Mouse (Mus musculus) cerebellum, adult 18-20 months (tissue): Measurements from ENCODE around the gene Itpr1.
A peak's percentile ranks its signal among the peaks of the same experiment; 100 is the strongest.

ENCODE experiments used
- DNase-seq, 2 experiments: peaks; one replicate each; pipeline ENCODE4 v3.0.0; 2021

Gene Itpr1

GRCm38 (mm10) chr6:108244571-108244970, 31.7 kb downstream of the Itpr1 start:
- no peak for DNase-seq

GRCm38 (mm10) chr6:108246369-108247085, 33.6 kb downstream of the Itpr1 start:
- no peak for DNase-seq

GRCm38 (mm10) chr6:108247211-108247610, 34.3 kb downstream of the Itpr1 start:
- no peak for DNase-seq

GRCm38 (mm10) chr6:108248519-108248918, 35.6 kb downstream of the Itpr1 start:
- no peak for DNase-seq

GRCm38 (mm10) chr6:108249031-108249917, 36.4 kb downstream of the Itpr1 start:
- no peak for DNase-seq

GRCm38 (mm10) chr6:108249918-108250225, 37.0 kb downstream of the Itpr1 start:
- no peak for DNase-seq

- DNase-seq: no peak
Observed at GRCm38 (mm10) chr6:108250416-108250815, 37.5 kb downstream of the Itpr1 start.

- no peak for DNase-seq
Observed at GRCm38 (mm10) chr6:108252565-108253360, 39.9 kb downstream of the Itpr1 start.

- DNase-seq: no peak
Observed at GRCm38 (mm10) chr6:108254132-108255064, 41.5 kb downstream of the Itpr1 start.

GRCm38 (mm10) chr6:108255880-108256279, 43.0 kb downstream of the Itpr1 start:
- no peak for DNase-seq

GRCm38 (mm10) chr6:108257225-108257624, 44.3 kb downstream of the Itpr1 start:
- no peak for DNase-seq

- no peak for DNase-seq
Observed at GRCm38 (mm10) chr6:108258631-108259030, 45.7 kb downstream of the Itpr1 start.

GRCm38 (mm10) chr6:108259671-108260070, 46.8 kb downstream of the Itpr1 start:
- DNase-seq: no peak

GRCm38 (mm10) chr6:108261506-108261905, 48.6 kb downstream of the Itpr1 start:
- DNase-seq: no peak

- no peak for DNase-seq
Observed at GRCm38 (mm10) chr6:108264164-108264563, 51.3 kb downstream of the Itpr1 start.

- no peak for DNase-seq
Observed at GRCm38 (mm10) chr6:108273451-108273850, 60.6 kb downstream of the Itpr1 start.

- DNase-seq: peak; percentile 11 to 18
Observed at GRCm38 (mm10) chr6:108274364-108275084, 61.6 kb downstream of the Itpr1 start.

GRCm38 (mm10) chr6:108276880-108277507, 64.1 kb downstream of the Itpr1 start:
- no peak for DNase-seq

- no peak for DNase-seq
Observed at GRCm38 (mm10) chr6:108277622-108278396, 64.9 kb downstream of the Itpr1 start.
